Mouse (Mus musculus): Measurements from ENCODE around the gene Nfil3.

GRCm38 (mm10) chr13:52921966-52922365 is 58.9 kb downstream of the Nfil3 start:
- TF ChIP-seq POLR2A (IDR thresholded peaks at IDR 0.05; ENCODE audit: insufficient read depth, low read depth, low read length), result no peak
- no peak for TF ChIP-seq EP300 (IDR thresholded peaks at IDR 0.05; ENCODE audit: insufficient read depth, low read depth, low read length)
- no peak for TF ChIP-seq CTCF (IDR thresholded peaks at IDR 0.05)
